Mouse (Mus musculus): ENCODE data around the gene Trio. TPM values are rescaled to one million over a fixed set of nuclear protein-coding genes. Genes with fewer than 3 reads are reported as not detected.
"Not testable (repeated sequence)": the region's sequence is repeated elsewhere in the genome, so short reads cannot be mapped to it uniquely, and the experiment has no call there.

The Trio gene
- polyA plus RNA-seq, 1 experiment from 2014 or later = 65.1 TPM

- H3K4me2 ChIP-seq (ENCODE audit: low read depth, low read length) = no peak overlapping the region
- 76% methylated on average over 9 of the region's 9 CpGs for WGBS
- no peaks in the 10 kb centered on the region for H3K9me3 ChIP-seq (ENCODE audit: control insufficient read depth, low read length)
- no peaks in the 10 kb centered on the region for H3K4me1 ChIP-seq (ENCODE audit: control insufficient read depth, insufficient read depth, low read length)
- H3K27me3 ChIP-seq (ENCODE audit: control insufficient read depth, insufficient read depth, low read length) = no peaks in the 10 kb centered on the region
- ATAC-seq (ENCODE audit: low read depth) = no peak
- H3K36me3 ChIP-seq (ENCODE audit: control insufficient read depth, insufficient read depth, low read length) = no peaks in the 10 kb centered on the region
- no peak overlapping the region for H3K27ac ChIP-seq (ENCODE audit: low read depth, low read length)
- H3K9ac ChIP-seq (replicated peaks; ENCODE audit: low read depth, low read length) = no peak overlapping the region
- no peak overlapping the region for H3K4me3 ChIP-seq (ENCODE audit: low read depth, low read length)
Observed at GRCm38 (mm10) chr15:27724796-27725680, 300.6 kb downstream of the Trio start.

GRCm38 (mm10) chr15:27724298-27724697 lies 301.4 kb downstream of the Trio start:
- WGBS = 75% methylated on average over 6 of the region's 6 CpGs

DNA sequence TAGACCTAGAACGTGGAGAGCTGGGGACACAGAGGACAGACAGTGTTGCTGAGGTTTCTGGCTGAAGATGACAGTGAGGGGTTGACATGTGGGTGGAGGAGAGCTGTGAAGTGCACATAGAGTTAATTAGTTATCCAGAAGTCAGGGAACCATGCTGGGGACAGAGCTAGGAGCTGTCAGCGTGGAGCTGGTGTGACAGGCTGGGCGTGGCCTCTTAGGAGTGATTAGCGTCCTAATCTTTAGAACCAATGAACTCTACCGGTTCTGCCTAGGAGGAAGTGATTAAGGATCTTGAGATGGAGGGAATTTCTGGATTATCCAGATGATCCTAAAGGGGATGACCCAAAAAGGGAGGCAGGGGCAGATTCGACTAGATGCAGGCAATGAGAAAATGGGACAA lies 301.9 kb downstream of the Trio start:
- H3K27ac ChIP-seq (ENCODE audit: low read depth, low read length) = no peak overlapping the region
- no peak overlapping the region for H3K9ac ChIP-seq (replicated peaks; ENCODE audit: low read depth, low read length)
- H3K36me3 ChIP-seq (ENCODE audit: control insufficient read depth, insufficient read depth, low read length) = no peaks in the 10 kb centered on the region
- no peaks in the 10 kb centered on the region for H3K27me3 ChIP-seq (ENCODE audit: control insufficient read depth, insufficient read depth, low read length)
- no peaks in the 10 kb centered on the region for H3K4me1 ChIP-seq (ENCODE audit: control insufficient read depth, insufficient read depth, low read length)
- no peak for ATAC-seq (ENCODE audit: low read depth)
- no peak overlapping the region for H3K4me2 ChIP-seq (ENCODE audit: low read depth, low read length)
- no peak overlapping the region for H3K4me3 ChIP-seq (ENCODE audit: low read depth, low read length)
- 60% methylated on average over 6 of the region's 6 CpGs for WGBS
- no peaks in the 10 kb centered on the region for H3K9me3 ChIP-seq (ENCODE audit: control insufficient read depth, low read length)

More at GRCm38 (mm10) chr15:27724298-27724697, 301.4 kb downstream of the Trio start:
- ATAC-seq (ENCODE audit: low read depth) = no peak
- Histone ChIP-seq H3K36me3 (ENCODE audit: control insufficient read depth, insufficient read depth, low read length) (no peaks in the 10 kb centered on the region), H3K27me3 (ENCODE audit: control insufficient read depth, insufficient read depth, low read length) (no peaks in the 10 kb centered on the region), H3K27ac (ENCODE audit: low read depth, low read length) (no peak overlapping the region), H3K9me3 (ENCODE audit: control insufficient read depth, low read length) (no peaks in the 10 kb centered on the region), H3K4me2 (ENCODE audit: low read depth, low read length) (no peak overlapping the region), H3K4me3 (ENCODE audit: low read depth, low read length) (no peak overlapping the region), H3K9ac (replicated peaks; ENCODE audit: low read depth, low read length) (no peak overlapping the region), H3K4me1 (ENCODE audit: control insufficient read depth, insufficient read depth, low read length) (no peaks in the 10 kb centered on the region)

DNA sequence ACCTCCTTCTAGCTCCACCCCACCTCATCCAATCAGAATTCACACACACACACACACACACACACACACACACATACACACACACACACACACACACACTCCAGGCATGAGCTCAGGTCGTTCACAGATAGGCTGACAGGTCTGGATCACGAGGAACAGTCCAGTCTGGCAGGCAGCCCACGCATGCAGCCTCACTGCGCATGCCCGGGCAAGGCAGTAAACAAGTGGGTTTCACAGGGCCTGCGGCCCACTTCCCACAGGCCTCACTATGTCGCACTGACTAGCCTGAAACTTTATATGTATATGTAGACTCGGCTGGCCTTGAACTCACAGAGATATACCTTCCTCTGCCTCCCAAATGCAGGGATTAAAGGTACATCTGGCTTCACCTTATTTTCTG lies 305.4 kb downstream of the Trio start:
- H3K27me3 ChIP-seq (ENCODE audit: control insufficient read depth, insufficient read depth, low read length); H3K4me3 ChIP-seq (ENCODE audit: low read depth, low read length); H3K4me1 ChIP-seq (ENCODE audit: control insufficient read depth, insufficient read depth, low read length); H3K4me2 ChIP-seq (ENCODE audit: low read depth, low read length); H3K27ac ChIP-seq (ENCODE audit: low read depth, low read length); H3K9me3 ChIP-seq (ENCODE audit: control insufficient read depth, low read length); H3K36me3 ChIP-seq (ENCODE audit: control insufficient read depth, insufficient read depth, low read length); ATAC-seq (ENCODE audit: low read depth); H3K9ac ChIP-seq (replicated peaks; ENCODE audit: low read depth, low read length): not testable (repeated sequence)
- WGBS = 90% methylated on average over 8 of the region's 8 CpGs

GRCm38 (mm10) chr15:27718668-27719067 lies 307.0 kb downstream of the Trio start:
- no peak overlapping the region for H3K4me2 ChIP-seq (ENCODE audit: low read depth, low read length)
- no peaks in the 10 kb centered on the region for H3K27me3 ChIP-seq (ENCODE audit: control insufficient read depth, insufficient read depth, low read length)
- no peak overlapping the region for H3K27ac ChIP-seq (ENCODE audit: low read depth, low read length)
- H3K4me1 ChIP-seq (ENCODE audit: control insufficient read depth, insufficient read depth, low read length) = no peaks in the 10 kb centered on the region
- H3K9ac ChIP-seq (replicated peaks; ENCODE audit: low read depth, low read length) = no peak overlapping the region
- no peaks in the 10 kb centered on the region for H3K9me3 ChIP-seq (ENCODE audit: control insufficient read depth, low read length)
- H3K36me3 ChIP-seq (ENCODE audit: control insufficient read depth, insufficient read depth, low read length) = no peaks in the 10 kb centered on the region
- 84% methylated on average over 7 of the region's 7 CpGs for WGBS
- ATAC-seq (ENCODE audit: low read depth) = no peak
- no peak overlapping the region for H3K4me3 ChIP-seq (ENCODE audit: low read depth, low read length)

- H3K36me3 ChIP-seq (ENCODE audit: control insufficient read depth, insufficient read depth, low read length) = no peaks in the 10 kb centered on the region
- no peak overlapping the region for H3K4me3 ChIP-seq (ENCODE audit: low read depth, low read length)
- no peaks in the 10 kb centered on the region for H3K27me3 ChIP-seq (ENCODE audit: control insufficient read depth, insufficient read depth, low read length)
- H3K27ac ChIP-seq (ENCODE audit: low read depth, low read length) = no peak overlapping the region
- H3K4me2 ChIP-seq (ENCODE audit: low read depth, low read length) = no peak overlapping the region
- 32% methylated on average over 3 of the region's 3 CpGs for WGBS
- peak; percentile 44; the same call in 1 of the 2 replicates for ATAC-seq (ENCODE audit: low read depth)
- no peak overlapping the region for H3K9ac ChIP-seq (replicated peaks; ENCODE audit: low read depth, low read length)
- H3K9me3 ChIP-seq (ENCODE audit: control insufficient read depth, low read length) = no peaks in the 10 kb centered on the region
- H3K4me1 ChIP-seq (ENCODE audit: control insufficient read depth, insufficient read depth, low read length) = no peaks in the 10 kb centered on the region
Observed at GRCm38 (mm10) chr15:27715331-27715730, 310.3 kb downstream of the Trio start.

- no peak overlapping the region for H3K4me2 ChIP-seq (ENCODE audit: low read depth, low read length)
- no peak overlapping the region for H3K27ac ChIP-seq (ENCODE audit: low read depth, low read length)
- H3K27me3 ChIP-seq (ENCODE audit: control insufficient read depth, insufficient read depth, low read length) = no peaks in the 10 kb centered on the region
- WGBS = 79% methylated on average over 9 of the region's 9 CpGs
- no peaks in the 10 kb centered on the region for H3K36me3 ChIP-seq (ENCODE audit: control insufficient read depth, insufficient read depth, low read length)
- no peak overlapping the region for H3K9ac ChIP-seq (replicated peaks; ENCODE audit: low read depth, low read length)
- ATAC-seq (ENCODE audit: low read depth) = no peak
- H3K9me3 ChIP-seq (ENCODE audit: control insufficient read depth, low read length) = no peaks in the 10 kb centered on the region
- H3K4me1 ChIP-seq (ENCODE audit: control insufficient read depth, insufficient read depth, low read length) = no peaks in the 10 kb centered on the region
- no peak overlapping the region for H3K4me3 ChIP-seq (ENCODE audit: low read depth, low read length)
Observed at GRCm38 (mm10) chr15:27710698-27711097, 314.9 kb downstream of the Trio start.

DNA sequence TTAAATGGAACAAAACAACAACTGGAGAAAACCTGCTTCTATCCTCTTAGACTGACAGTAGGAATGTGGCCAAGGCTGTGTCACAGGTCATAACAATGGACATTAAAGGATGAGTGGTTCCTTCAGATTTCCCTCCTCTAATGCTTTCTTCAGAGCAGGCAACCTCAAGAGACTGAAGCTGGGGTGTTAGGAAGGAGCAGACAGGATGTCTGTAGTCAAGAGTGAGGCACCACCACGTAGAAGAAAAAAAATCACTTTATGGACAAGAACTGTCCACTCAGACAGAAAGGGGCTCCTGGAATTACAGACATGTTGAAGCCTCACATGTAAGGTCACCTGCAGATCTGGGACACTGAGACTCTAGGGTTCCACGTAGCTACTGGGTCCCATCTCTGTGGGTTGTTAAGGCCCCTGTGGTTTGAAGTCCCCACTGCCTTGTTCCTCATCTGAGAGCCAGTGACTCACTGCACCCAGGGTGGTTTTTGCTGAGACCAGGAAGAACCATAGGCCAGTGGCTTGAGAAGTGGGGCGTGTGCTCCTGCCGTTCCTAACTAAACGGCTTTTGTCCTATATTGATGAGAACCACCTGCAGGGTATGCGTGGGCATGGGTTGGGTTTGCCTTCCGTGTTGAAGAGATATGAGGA lies 316.6 kb downstream of the Trio start:
- Histone ChIP-seq H3K4me1 (ENCODE audit: control insufficient read depth, insufficient read depth, low read length) (no peaks in the 10 kb centered on the region), H3K9me3 (ENCODE audit: control insufficient read depth, low read length) (no peaks in the 10 kb centered on the region), H3K27ac (ENCODE audit: low read depth, low read length) (no peak overlapping the region), H3K4me3 (ENCODE audit: low read depth, low read length) (no peak overlapping the region), H3K27me3 (ENCODE audit: control insufficient read depth, insufficient read depth, low read length) (no peaks in the 10 kb centered on the region), H3K36me3 (ENCODE audit: control insufficient read depth, insufficient read depth, low read length) (no peaks in the 10 kb centered on the region), H3K9ac (replicated peaks; ENCODE audit: low read depth, low read length) (no peak overlapping the region), H3K4me2 (ENCODE audit: low read depth, low read length) (no peak overlapping the region)
- WGBS = 91% methylated on average over 7 of the region's 7 CpGs
- ATAC-seq (ENCODE audit: low read depth) = no peak

DNA sequence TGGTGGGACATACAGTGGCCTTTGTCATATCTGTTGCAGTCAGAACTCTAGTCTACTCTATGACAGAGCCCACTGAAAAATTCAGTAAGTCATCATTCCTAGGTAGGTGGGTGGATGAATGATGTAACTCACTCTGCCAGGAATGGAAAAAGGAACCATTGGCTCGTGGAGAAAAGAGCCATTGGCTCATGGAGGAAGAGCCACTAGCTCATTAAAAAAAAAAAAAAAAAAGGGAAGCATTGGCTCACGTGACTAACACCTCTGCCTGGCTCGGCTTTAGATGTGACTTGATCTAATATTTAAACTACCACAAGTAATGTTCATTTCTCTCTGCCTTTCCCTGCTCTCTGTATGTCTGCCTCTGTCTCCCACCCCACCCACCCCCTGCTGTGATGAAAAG lies 317.1 kb downstream of the Trio start:
- H3K9me3 ChIP-seq (ENCODE audit: control insufficient read depth, low read length) = no peaks in the 10 kb centered on the region
- H3K27ac ChIP-seq (ENCODE audit: low read depth, low read length) = no peak overlapping the region
- no peak overlapping the region for H3K9ac ChIP-seq (replicated peaks; ENCODE audit: low read depth, low read length)
- no peaks in the 10 kb centered on the region for H3K27me3 ChIP-seq (ENCODE audit: control insufficient read depth, insufficient read depth, low read length)
- no peak overlapping the region for H3K4me3 ChIP-seq (ENCODE audit: low read depth, low read length)
- no peaks in the 10 kb centered on the region for H3K4me1 ChIP-seq (ENCODE audit: control insufficient read depth, insufficient read depth, low read length)
- H3K4me2 ChIP-seq (ENCODE audit: low read depth, low read length) = no peak overlapping the region
- H3K36me3 ChIP-seq (ENCODE audit: control insufficient read depth, insufficient read depth, low read length) = no peaks in the 10 kb centered on the region
- 67% methylated on average over 3 of the region's 3 CpGs for WGBS
- no peak for ATAC-seq (ENCODE audit: low read depth)
